Mouse (Mus musculus) kidney, embryonic 15.5 days (tissue): ENCODE data around the gene Abhd16a. TPM values are rescaled to one million over a fixed set of nuclear protein-coding genes. Genes with fewer than 3 reads are reported as not detected.
A peak's percentile ranks its signal among the peaks of the same experiment; 100 is the strongest.

Experiments used
- ATAC-seq: fragments of 200-750 bp; cut with Nextera tagmentation; replicated peaks from 2 replicates; pipeline ENCODE4 v1.8.0; 2017; ENCODE audit warnings: moderate TSS enrichment; ENCODE audit not compliant: low FRiP score
- H3K27ac ChIP-seq: fragments of 300-500 bp; sonication (generic); 2 replicates; pipeline ENCODE4 v1.5.1; 2015; ENCODE audit warnings: mild to moderate bottlenecking, inconsistent platforms
- H3K27me3 ChIP-seq: fragments of 300-500 bp; sonication (generic); 2 replicates; pipeline ENCODE4 v1.6.1; 2015; ENCODE audit warnings: inconsistent platforms
- H3K36me3 ChIP-seq: fragments of 300-500 bp; sonication (generic); 2 replicates; pipeline ENCODE4 v1.6.1; 2015; ENCODE audit warnings: inconsistent platforms
- H3K4me1 ChIP-seq: fragments of 300-500 bp; sonication (generic); 2 replicates; pipeline ENCODE4 v1.6.1; 2015; ENCODE audit warnings: inconsistent platforms
- H3K4me2 ChIP-seq: fragments of 300-500 bp; sonication (generic); 2 replicates; pipeline ENCODE4 v1.6.1; 2015; ENCODE audit warnings: moderate library complexity, mild to moderate bottlenecking, inconsistent platforms
- H3K4me3 ChIP-seq: fragments of 300-500 bp; sonication (generic); replicated peaks from 2 replicates; pipeline ENCODE4 v1.5.1; 2015; ENCODE audit warnings: mild to moderate bottlenecking, inconsistent platforms
- H3K9ac ChIP-seq: fragments of 300-500 bp; sonication (generic); 2 replicates; pipeline ENCODE4 v1.6.1; 2015; ENCODE audit warnings: mild to moderate bottlenecking, inconsistent platforms
- H3K9me3 ChIP-seq: fragments of 300-500 bp; sonication (generic); replicated peaks from 2 replicates; pipeline ENCODE4 v1.6.1; 2016; ENCODE audit warnings: inconsistent platforms
- WGBS: fragments of 180-500 bp; shearing (Covaris S2); methylation state at CpG from one replicate; pipeline ENCODE4 v1.1.7; 2015; ENCODE audit warnings: mixed read lengths; 5-methylcytosine and 5-hydroxymethylcytosine counted together
- polyA plus RNA-seq: library from polyadenylated mRNA; unstranded; fragments of >200 nt; fragmentation: Nextera tagmentation; extraction: Ambion mirVana; gene quantifications from 2 replicates; pipeline ENCODE4 v1.2.1, GENCODE M21; 2015

Abhd16a gene
- polyA plus RNA-seq, 1 experiment from 2014 or later, result 103 TPM

- Histone ChIP-seq H3K36me3 (peaks cover 30% of the 10 kb centered on the region), H3K27ac (no peak overlapping the region), H3K9me3 (no peaks in the 10 kb centered on the region), H3K4me2 (no peak overlapping the region), H3K4me1 (peaks cover 52% of the 10 kb centered on the region), H3K27me3 (peaks cover 22% of the 10 kb centered on the region), H3K9ac (no peak overlapping the region), H3K4me3 (no peak overlapping the region)
- WGBS, result 85% methylated on average over 3 of the region's 3 CpGs
- ATAC-seq, result no peak
Measured at GRCm38 (mm10) chr17:35063466-35063865, 25.6 kb upstream of the Abhd16a start.

GRCm38 (mm10) chr17:35064378-35064877, 24.6 kb upstream of the Abhd16a start:
- H3K4me3 ChIP-seq, result peak overlapping the region; percentile 37
- H3K36me3 ChIP-seq, result peaks cover 30% of the 10 kb centered on the region
- WGBS, result 33% methylated on average over 10 of the region's 10 CpGs
- ATAC-seq, result no peak
- peaks cover 22% of the 10 kb centered on the region for H3K27me3 ChIP-seq
- H3K9me3 ChIP-seq, result no peaks in the 10 kb centered on the region
- H3K27ac ChIP-seq, result peak overlapping the region; percentile 78
- no peak overlapping the region for H3K9ac ChIP-seq
- peaks cover 48% of the 10 kb centered on the region for H3K4me1 ChIP-seq
- H3K4me2 ChIP-seq, result peak overlapping the region; percentile 76

DNA sequence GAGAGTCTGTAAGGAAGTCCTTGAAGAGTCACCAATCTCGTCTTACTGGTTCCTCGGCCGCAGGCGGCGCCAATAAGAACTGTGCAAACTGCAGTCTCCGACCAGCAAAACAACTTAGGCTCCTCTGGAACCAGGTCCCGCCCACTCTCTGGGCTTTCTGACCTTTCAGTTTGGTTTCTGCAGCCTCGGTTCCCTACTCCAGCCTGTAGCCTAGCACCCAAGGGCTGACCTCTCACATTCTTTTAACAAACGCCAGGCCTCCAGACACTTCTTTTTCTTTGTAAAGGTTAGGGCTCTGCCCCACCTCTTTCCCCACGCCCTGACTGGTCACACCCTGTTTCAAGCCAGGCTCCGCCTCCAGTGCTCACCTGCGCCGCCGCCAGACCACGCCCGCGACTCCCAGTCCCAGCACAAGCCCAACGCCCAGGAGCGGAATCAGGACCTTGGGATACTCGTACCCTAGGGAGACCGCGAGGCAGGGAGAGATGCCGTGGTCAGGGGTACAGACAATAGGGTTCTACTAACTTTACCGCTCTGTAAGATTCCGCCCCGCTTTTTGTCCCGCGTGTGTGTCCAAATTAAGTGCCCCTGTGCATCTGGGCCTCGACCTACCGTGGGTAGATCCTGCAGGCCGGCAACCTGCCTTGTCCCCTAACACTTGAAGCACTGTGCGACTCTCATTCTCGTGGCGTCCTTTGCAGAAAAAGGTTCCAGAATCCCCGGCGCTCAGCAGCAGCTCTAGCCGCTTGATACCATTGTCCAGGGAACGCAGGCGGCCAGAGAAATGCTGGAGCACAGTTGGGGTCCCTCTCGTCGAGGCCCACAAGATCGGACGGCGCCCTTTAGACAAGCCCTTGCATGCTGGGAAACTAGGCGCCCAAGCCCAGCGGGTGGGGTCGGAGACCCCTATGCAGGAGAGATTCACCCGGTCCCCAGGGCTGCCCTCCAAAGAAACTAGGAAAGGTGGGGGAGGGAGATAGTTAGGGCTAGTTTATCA, 23.8 kb upstream of the Abhd16a start, which contains the start of gene Ly6g6c:
Gene Ly6g6c, plus strand, starts transcription at position 438 of the 997 bp plus-strand sequence.
- Histone ChIP-seq H3K27me3 (peaks cover 22% of the 10 kb centered on the region), H3K27ac (peak within 1 kb of the TSS; percentile 78), H3K9ac (peak within 1 kb of the TSS; percentile 40), H3K4me3 (peak within 1 kb of the TSS; percentile 37), H3K36me3 (peaks cover 30% of the 10 kb centered on the region), H3K4me2 (peak within 1 kb of the TSS; percentile 76), H3K9me3 (no peaks in the 10 kb centered on the region), H3K4me1 (peaks cover 43% of the 10 kb centered on the region)
- WGBS, result 2% methylated on average over 48 of the region's 48 CpGs
- ATAC-seq, result peak; percentile 72

DNA sequence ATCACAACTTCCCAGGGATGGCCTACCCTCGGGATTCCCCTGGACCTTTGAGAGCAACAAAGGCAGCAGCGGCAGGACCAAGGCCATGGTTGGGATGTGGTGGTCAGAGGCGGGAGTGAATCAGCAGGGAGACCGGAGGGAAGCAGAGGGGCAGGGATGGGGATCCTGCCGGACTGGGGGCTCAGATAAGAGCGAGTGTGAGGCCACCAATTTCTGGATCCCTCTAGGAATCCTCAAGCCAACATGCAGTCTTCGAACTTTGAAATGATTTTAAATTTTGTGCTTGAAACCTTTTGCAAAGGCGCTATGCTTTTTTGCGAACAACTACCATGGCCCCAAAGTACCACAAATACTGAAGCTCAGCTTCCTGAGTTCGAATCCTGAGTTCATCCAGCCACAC, 23.0 kb upstream of the Abhd16a start, which contains the start of gene Mpig6b:
Gene Mpig6b, minus strand, starts transcription at position 101 of the 400 bp plus-strand sequence.
- ATAC-seq, result no peak
- peaks cover 22% of the 10 kb centered on the region for H3K27me3 ChIP-seq
- H3K9me3 ChIP-seq, result no peaks in the 10 kb centered on the region
- H3K9ac ChIP-seq, result peak within 1 kb of the TSS; percentile 40
- WGBS, result 51% methylated on average over 10 of the region's 10 CpGs
- H3K4me2 ChIP-seq, result peak within 1 kb of the TSS; percentile 76
- H3K4me1 ChIP-seq, result peaks cover 38% of the 10 kb centered on the region
- peaks cover 25% of the 10 kb centered on the region for H3K36me3 ChIP-seq
- H3K4me3 ChIP-seq, result peak within 1 kb of the TSS; percentile 37
- H3K27ac ChIP-seq, result peak within 1 kb of the TSS; percentile 78

- no peak for ATAC-seq
- no peak overlapping the region for H3K4me3 ChIP-seq
Measured at GRCm38 (mm10) chr17:35068213-35068914, 20.7 kb upstream of the Abhd16a start.

GRCm38 (mm10) chr17:35070556-35071229, 18.4 kb upstream of the Abhd16a start:
- peaks cover 19% of the 10 kb centered on the region for H3K27me3 ChIP-seq
- H3K36me3 ChIP-seq, result no peaks in the 10 kb centered on the region
- ATAC-seq, result no peak
- H3K4me3 ChIP-seq, result no peak overlapping the region
- WGBS, result 64% methylated on average over 6 of the region's 6 CpGs
- H3K27ac ChIP-seq, result no peak overlapping the region
- no peak overlapping the region for H3K9ac ChIP-seq
- H3K9me3 ChIP-seq, result no peaks in the 10 kb centered on the region
- peaks cover 19% of the 10 kb centered on the region for H3K4me1 ChIP-seq
- H3K4me2 ChIP-seq, result no peak overlapping the region

More at GRCm38 (mm10) chr17:35068213-35068914, 20.7 kb upstream of the Abhd16a start:
- H3K36me3 ChIP-seq, result peaks cover 2% of the 10 kb centered on the region
- WGBS, result 77% methylated on average over 17 of the region's 17 CpGs
- H3K9me3 ChIP-seq, result no peaks in the 10 kb centered on the region
- H3K4me2 ChIP-seq, result no peak overlapping the region
- peaks cover 22% of the 10 kb centered on the region for H3K27me3 ChIP-seq
- peaks cover 38% of the 10 kb centered on the region for H3K4me1 ChIP-seq
- H3K27ac ChIP-seq, result no peak overlapping the region
- H3K9ac ChIP-seq, result no peak overlapping the region

DNA sequence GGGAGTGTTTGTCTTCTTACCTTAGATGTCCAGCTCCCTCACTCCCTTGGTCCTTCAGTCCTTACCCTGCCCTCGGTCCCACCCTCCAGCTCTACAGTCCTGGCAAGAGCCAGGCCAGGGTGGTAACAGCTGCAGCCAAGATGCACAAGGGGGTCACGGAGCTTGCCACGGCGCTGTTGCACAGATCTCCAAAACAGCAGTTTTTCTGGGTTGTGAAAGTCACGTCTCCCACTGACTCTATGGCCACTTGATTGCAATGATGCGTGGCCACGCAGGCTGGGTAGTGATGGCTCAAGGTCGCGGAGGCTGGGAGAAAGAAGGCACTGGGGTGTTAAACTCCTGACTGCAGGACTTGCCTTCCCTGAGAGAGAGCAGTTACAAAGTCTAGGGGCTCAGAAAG, 17.6 kb upstream of the Abhd16a start:
- no peak overlapping the region for H3K4me3 ChIP-seq
- no peak overlapping the region for H3K9ac ChIP-seq
- 48% methylated on average over 9 of the region's 9 CpGs for WGBS
- no peaks in the 10 kb centered on the region for H3K36me3 ChIP-seq
- no peak overlapping the region for H3K4me2 ChIP-seq
- H3K27me3 ChIP-seq, result peaks cover 12% of the 10 kb centered on the region
- no peak for ATAC-seq
- peaks cover 18% of the 10 kb centered on the region for H3K4me1 ChIP-seq
- no peak overlapping the region for H3K27ac ChIP-seq
- no peaks in the 10 kb centered on the region for H3K9me3 ChIP-seq

GRCm38 (mm10) chr17:35074097-35074496, 15.0 kb upstream of the Abhd16a start:
- no peak for ATAC-seq
- WGBS, result 37% methylated on average over 17 of the region's 17 CpGs
- peaks cover 38% of the 10 kb centered on the region for H3K4me1 ChIP-seq
- H3K9ac ChIP-seq, result no peak overlapping the region
- H3K36me3 ChIP-seq, result no peaks in the 10 kb centered on the region
- H3K27me3 ChIP-seq, result no peaks in the 10 kb centered on the region
- H3K9me3 ChIP-seq, result no peaks in the 10 kb centered on the region
- no peak overlapping the region for H3K4me3 ChIP-seq
- no peak overlapping the region for H3K27ac ChIP-seq
- H3K4me2 ChIP-seq, result no peak overlapping the region

GRCm38 (mm10) chr17:35076507-35077176, 12.4 kb upstream of the Abhd16a start, which contains the start of gene Ly6g6e:
TSS of gene Ly6g6e (plus strand) at chr17:35076902.
- peak within 1 kb of the TSS; percentile 66 for H3K4me2 ChIP-seq
- H3K4me1 ChIP-seq, result peaks cover 34% of the 10 kb centered on the region
- H3K9ac ChIP-seq, result peak within 1 kb of the TSS; percentile 51
- peak within 1 kb of the TSS; percentile 79 for H3K27ac ChIP-seq
- no peak for ATAC-seq
- H3K4me3 ChIP-seq, result peak within 1 kb of the TSS; percentile 41
- no peaks in the 10 kb centered on the region for H3K36me3 ChIP-seq
- 32% methylated on average over 10 of the region's 10 CpGs for WGBS
- H3K9me3 ChIP-seq, result no peaks in the 10 kb centered on the region
- no peaks in the 10 kb centered on the region for H3K27me3 ChIP-seq

GRCm38 (mm10) chr17:35077285-35077684, 11.8 kb upstream of the Abhd16a start:
- no peaks in the 10 kb centered on the region for H3K27me3 ChIP-seq
- 0 out of 2 replicates have a peak, but pooled peaks have one; percentile 35 for ATAC-seq
- H3K27ac ChIP-seq, result peak overlapping the region; percentile 79
- WGBS, result 7% methylated on average over 2 of the region's 2 CpGs
- H3K9ac ChIP-seq, result peak overlapping the region; percentile 51
- H3K4me2 ChIP-seq, result peak overlapping the region; percentile 66
- no peaks in the 10 kb centered on the region for H3K9me3 ChIP-seq
- H3K4me3 ChIP-seq, result peak overlapping the region; percentile 41
- peaks cover 29% of the 10 kb centered on the region for H3K4me1 ChIP-seq
- H3K36me3 ChIP-seq, result no peaks in the 10 kb centered on the region

DNA sequence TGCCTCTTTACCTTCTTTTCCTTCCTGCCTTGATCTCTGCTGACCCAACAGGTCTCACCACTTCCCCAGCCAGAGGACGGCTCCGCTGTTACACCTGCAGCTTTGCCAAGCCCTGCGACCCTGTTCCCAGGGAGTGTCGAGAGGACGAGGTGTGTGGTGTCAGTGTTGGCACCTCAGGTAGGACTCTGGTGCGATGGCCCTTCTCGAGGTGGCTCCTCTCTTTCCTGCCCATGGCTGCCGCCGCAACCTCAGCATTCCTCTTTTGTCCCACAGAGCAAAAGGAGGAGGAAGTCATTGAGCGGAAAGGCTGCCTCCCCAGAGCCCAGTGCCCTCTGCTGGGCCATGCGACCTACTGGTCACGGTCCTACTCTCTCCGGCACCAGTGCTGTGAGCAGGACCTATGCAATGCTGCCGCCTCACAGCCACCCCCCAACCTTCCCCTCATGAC, 11.3 kb upstream of the Abhd16a start, which contains the start of gene Ly6g6d:
Gene Ly6g6d, minus strand, starts transcription at position 280 of the 448 bp plus-strand sequence.
- peak; percentile 72 for ATAC-seq
- H3K9ac ChIP-seq, result peak within 1 kb of the TSS; percentile 51
- H3K9me3 ChIP-seq, result no peaks in the 10 kb centered on the region
- peak within 1 kb of the TSS; percentile 41 for H3K4me3 ChIP-seq
- 3% methylated on average over 14 of the region's 14 CpGs for WGBS
- peaks cover 29% of the 10 kb centered on the region for H3K4me1 ChIP-seq
- H3K27me3 ChIP-seq, result no peaks in the 10 kb centered on the region
- H3K27ac ChIP-seq, result peak within 1 kb of the TSS; percentile 79
- H3K4me2 ChIP-seq, result peak within 1 kb of the TSS; percentile 66
- no peaks in the 10 kb centered on the region for H3K36me3 ChIP-seq
